16 mouse cellular contexts compared by ENCODE assay signal in the genomic region with DNA sequence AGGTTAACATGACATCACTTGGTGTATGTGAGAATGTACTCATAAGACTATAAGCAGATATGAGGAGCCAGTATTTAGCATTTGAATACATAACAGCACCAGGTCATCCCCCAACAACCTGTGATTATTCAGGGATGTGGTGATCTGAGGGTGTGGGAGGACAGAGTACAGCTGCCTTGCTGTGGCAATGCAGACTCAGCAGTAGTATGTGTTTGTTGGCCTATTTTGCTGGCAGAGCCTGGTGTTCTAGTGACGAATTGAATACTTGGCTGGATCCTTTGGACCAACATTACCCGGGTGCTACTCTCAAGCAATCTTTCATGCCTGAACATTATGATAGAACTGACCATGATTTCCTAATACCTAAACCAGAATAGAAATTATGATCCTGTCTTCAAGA.
DNase-seq lines count a peak whose midpoint lies in the region; ATAC-seq and TF ChIP-seq lines count a peak whose summit lies in the region.
"Had no signal": no experiment of that assay in that cellular context is flagged by ENCODE, and none has a peak within 500 bp of the region (broad histone marks: within the 10 kb centered on the region; RNA-seq: fewer than 3 reads in every experiment).

No protein-coding gene starts in this region.

- DNase-seq in heart, adult 18-20 months, result peak; percentile 10 to 33
- DNase-seq in heart, embryonic 10.5 days (ENCODE audit: low spot score), result no peak
- peak; percentile 60 for DNase-seq in 3T3-L1 (ENCODE audit: low read depth, low spot score)
- DNase-seq in gastrocnemius, adult 8-10 months (ENCODE audit: low spot score in 2 of 2), result peak; percentile 22 to 26
- DNase-seq in lung, adult 2 months, result peak; percentile 10
- no peak for DNase-seq in testis, postnatal 14 days (ENCODE audit: low spot score)
- DNase-seq in thymus, postnatal 10 days (ENCODE audit: low spot score in 2 of 2), result no peak
- no peak for DNase-seq in forebrain, embryonic 11.5 days (ENCODE audit: low spot score)
- DNase-seq: cerebellum, postnatal 36 days; retina, postnatal 1 day; thymus, postnatal 36 days had no signal

- no peak overlapping the region for H3K27ac ChIP-seq in heart, embryonic 10.5 days
- H3K27ac ChIP-seq in forebrain, embryonic 11.5 days (ENCODE audit: low read depth, low read length), result no peak overlapping the region
- H3K27ac ChIP-seq: hindbrain, embryonic 15.5 days; left cerebral cortex, adult 2 months; liver, embryonic 12.5 days; midbrain, embryonic 12.5 days had no signal

- 87% methylated on average over 2 of the region's 2 CpGs for WGBS in heart, embryonic 10.5 days
- 72% methylated on average over 2 of the region's 2 CpGs for WGBS in lung, adult 2 months
- WGBS in forebrain, embryonic 11.5 days, result 89% methylated on average over 2 of the region's 2 CpGs

- no peak overlapping the region for H3K4me2 ChIP-seq in forebrain, embryonic 11.5 days (ENCODE audit: low read depth, low read length, severe bottlenecking)
- H3K4me2 ChIP-seq: hindbrain, embryonic 15.5 days; liver, embryonic 12.5 days; midbrain, embryonic 12.5 days had no signal

- H3K9ac ChIP-seq in forebrain, embryonic 11.5 days (ENCODE audit: low read length), result no peak overlapping the region
- H3K9ac ChIP-seq: hindbrain, embryonic 15.5 days; liver, embryonic 12.5 days; midbrain, embryonic 12.5 days had no signal

- peaks cover 2% of the 10 kb centered on the region; the same call in 1 of the 2 replicates for H3K36me3 ChIP-seq in heart, embryonic 10.5 days
- H3K36me3 ChIP-seq in forebrain, embryonic 11.5 days (ENCODE audit: control insufficient read depth, insufficient read depth, low read length), result no peaks in the 10 kb centered on the region
- H3K36me3 ChIP-seq: hindbrain, embryonic 15.5 days; liver, embryonic 12.5 days; midbrain, embryonic 12.5 days had no signal

- no peaks in the 10 kb centered on the region for H3K27me3 ChIP-seq in heart, embryonic 10.5 days (ENCODE audit: insufficient read depth, poor library complexity, severe bottlenecking)
- no peaks in the 10 kb centered on the region for H3K27me3 ChIP-seq in forebrain, embryonic 11.5 days (ENCODE audit: control insufficient read depth, insufficient read depth, low read length)
- H3K27me3 ChIP-seq: hindbrain, embryonic 15.5 days; liver, embryonic 12.5 days; midbrain, embryonic 12.5 days had no signal

- no peak for TF ChIP-seq CTCF in lung, adult 2 months (IDR thresholded peaks at IDR 0.05; ENCODE audit: insufficient read depth, low read length)

- no peak overlapping the region for H3K4me3 ChIP-seq in heart, embryonic 10.5 days
- H3K4me3 ChIP-seq in lung, adult 2 months (replicated peaks; ENCODE audit: extremely low read depth, low read depth, low read length), result no peak overlapping the region
- H3K4me3 ChIP-seq in forebrain, embryonic 11.5 days (ENCODE audit: low read depth, low read length), result no peak overlapping the region
- H3K4me3 ChIP-seq: erythroblast, embryonic 14.5 days; hindbrain, embryonic 15.5 days; left cerebral cortex, adult 2 months; liver, embryonic 12.5 days; midbrain, embryonic 12.5 days had no signal

- no peak for TF ChIP-seq POLR2A in lung, adult 2 months (IDR thresholded peaks at IDR 0.05; ENCODE audit: borderline replicate concordance, extremely low read depth, low read depth, low read length)

- no peaks in the 10 kb centered on the region for H3K4me1 ChIP-seq in heart, embryonic 10.5 days
- no peaks in the 10 kb centered on the region for H3K4me1 ChIP-seq in lung, adult 2 months (ENCODE audit: control insufficient read depth, insufficient read depth, low read length)
- no peaks in the 10 kb centered on the region for H3K4me1 ChIP-seq in forebrain, embryonic 11.5 days (replicated peaks; ENCODE audit: control insufficient read depth, insufficient read depth, low read length)
- H3K4me1 ChIP-seq: hindbrain, embryonic 15.5 days; liver, embryonic 12.5 days; midbrain, embryonic 12.5 days had no signal

- H3K9me3 ChIP-seq in heart, embryonic 10.5 days, result no peaks in the 10 kb centered on the region
- no peaks in the 10 kb centered on the region for H3K9me3 ChIP-seq in forebrain, embryonic 11.5 days (ENCODE audit: control insufficient read depth, low read length)
- H3K9me3 ChIP-seq: hindbrain, embryonic 15.5 days; liver, embryonic 12.5 days; midbrain, embryonic 12.5 days had no signal

- ATAC-seq in forebrain, embryonic 11.5 days (replicated peaks; ENCODE audit: low FRiP score), result no peak
- ATAC-seq: liver, embryonic 12.5 days had no signal

Comparison
In these comparisons a context has a peak if more than half of its experiments do, and no peak if none do; other contexts are left out.
1. DNase-seq: peak in heart, adult 18-20 months (2 of 2), 3T3-L1 (single experiment), gastrocnemius, adult 8-10 months (2 of 2) and lung, adult 2 months (single experiment); none in heart, embryonic 10.5 days (single experiment), testis, postnatal 14 days (single experiment), thymus, postnatal 10 days (0 of 2) and forebrain, embryonic 11.5 days (single experiment).